Mouse (Mus musculus) midbrain, embryonic 10.5 days (tissue): ENCODE results near the gene Msantd2. TPM values are rescaled to one million over a fixed set of nuclear protein-coding genes. Genes with fewer than 3 reads are reported as not detected.

Experiments
- DNase-seq: peaks from one replicate; pipeline ENCODE4 v3.0.0-alpha.2; 2017; ENCODE audit warnings: low spot score
- H3K27ac ChIP-seq: fragments of 300-500 bp; sonication (generic); replicated peaks from 2 replicates; pipeline ENCODE4 v1.5.1; 2016; ENCODE audit warnings: mild to moderate bottlenecking
- H3K27me3 ChIP-seq: fragments of 300-500 bp; sonication (generic); 2 replicates; pipeline ENCODE4 v1.6.1; 2016; ENCODE audit warnings: low read depth, mild to moderate bottlenecking; ENCODE audit not compliant: poor library complexity, severe bottlenecking
- H3K36me3 ChIP-seq: fragments of 300-500 bp; sonication (generic); 2 replicates; pipeline ENCODE4 v1.6.1; 2016; ENCODE audit warnings: mild to moderate bottlenecking, moderate library complexity
- H3K4me1 ChIP-seq: fragments of 300-500 bp; sonication (generic); 2 replicates; pipeline ENCODE4 v1.6.1; 2016
- H3K4me3 ChIP-seq: fragments of 300-500 bp; sonication (generic); 2 replicates; pipeline ENCODE4 v1.5.1; 2016; ENCODE audit warnings: mild to moderate bottlenecking, moderate library complexity
- H3K9me3 ChIP-seq: fragments of 300-500 bp; sonication (generic); replicated peaks from 2 replicates; pipeline ENCODE4 v1.6.1; 2016; ENCODE audit warnings: mild to moderate bottlenecking
- WGBS: fragments of 180-500 bp; shearing (Covaris S2); methylation state at CpG from one replicate; pipeline ENCODE4 v1.1.7; 2016; 5-methylcytosine and 5-hydroxymethylcytosine counted together
- polyA plus RNA-seq: library from polyadenylated mRNA; unstranded; fragments of >200 nt; fragmentation: Nextera tagmentation; extraction: Ambion mirVana; gene quantifications from 2 replicates; pipeline ENCODE4 v1.2.1, GENCODE M21; 2016

Gene Msantd2
- polyA plus RNA-seq, result 33.0 and 33.6 TPM in 2 replicates

GRCm38 (mm10) chr9:37488611-37489396 is at the start of gene Msantd2:
Msantd2 (plus strand) TSS chr9:37489319.
- H3K36me3 ChIP-seq, result peaks cover 20% of the 10 kb centered on the region
- no peaks in the 10 kb centered on the region for H3K9me3 ChIP-seq
- WGBS, result under 1% methylated on average over 44 of the region's 44 CpGs
- H3K4me3 ChIP-seq, result peak within 1 kb of the TSS; percentile 96
- peak; percentile 95 for DNase-seq
- peaks cover 34% of the 10 kb centered on the region for H3K4me1 ChIP-seq
- H3K27me3 ChIP-seq, result no peaks in the 10 kb centered on the region
- peak within 1 kb of the TSS; percentile 99 for H3K27ac ChIP-seq

- H3K36me3 ChIP-seq, result no peaks in the 10 kb centered on the region
- H3K4me3 ChIP-seq, result no peak overlapping the region
- H3K27ac ChIP-seq, result no peak overlapping the region
- peaks cover 95% of the 10 kb centered on the region for H3K27me3 ChIP-seq
- 1% methylated on average over 5 of the region's 5 CpGs for WGBS
- no peaks in the 10 kb centered on the region for H3K9me3 ChIP-seq
- peaks cover 55% of the 10 kb centered on the region for H3K4me1 ChIP-seq
- no peak for DNase-seq
These were observed 36.7 kb upstream of the Msantd2 start for GRCm38 (mm10) chr9:37452401-37452800.

- H3K4me3 ChIP-seq, result no peak overlapping the region
- no peak overlapping the region for H3K27ac ChIP-seq
- H3K4me1 ChIP-seq, result peaks cover 59% of the 10 kb centered on the region
- no peaks in the 10 kb centered on the region for H3K9me3 ChIP-seq
- no peak for DNase-seq
- H3K36me3 ChIP-seq, result no peaks in the 10 kb centered on the region
- H3K27me3 ChIP-seq, result peaks cover 100% of the 10 kb centered on the region
- 27% methylated on average over 4 of the region's 4 CpGs for WGBS
These were observed 35.8 kb upstream of the Msantd2 start for GRCm38 (mm10) chr9:37453328-37453727.

- Histone ChIP-seq H3K27me3 (peaks cover 100% of the 10 kb centered on the region), H3K4me1 (peaks cover 59% of the 10 kb centered on the region), H3K4me3 (peak overlapping the region; percentile 9; the same call in 1 of the 2 replicates), H3K9me3 (no peaks in the 10 kb centered on the region), H3K36me3 (no peaks in the 10 kb centered on the region), H3K27ac (no peak overlapping the region)
- WGBS, result under 1% methylated on average over 6 of the region's 6 CpGs
- peak; percentile 66 for DNase-seq
These were observed 35.1 kb upstream of the Msantd2 start for GRCm38 (mm10) chr9:37454011-37454492.

- DNase-seq, result peak; percentile 27
- peaks cover 100% of the 10 kb centered on the region for H3K27me3 ChIP-seq
- WGBS, result 1% methylated on average over 3 of the region's 3 CpGs
- no peak overlapping the region for H3K27ac ChIP-seq
- H3K36me3 ChIP-seq, result no peaks in the 10 kb centered on the region
- peaks cover 64% of the 10 kb centered on the region for H3K4me1 ChIP-seq
- H3K9me3 ChIP-seq, result no peaks in the 10 kb centered on the region
- no peak overlapping the region; the same call in 1 of the 2 replicates for H3K4me3 ChIP-seq
These were observed 34.1 kb upstream of the Msantd2 start for GRCm38 (mm10) chr9:37454991-37455390.

- Histone ChIP-seq H3K9me3 (no peaks in the 10 kb centered on the region), H3K27me3 (peaks cover 100% of the 10 kb centered on the region), H3K27ac (no peak overlapping the region), H3K36me3 (no peaks in the 10 kb centered on the region), H3K4me1 (peaks cover 73% of the 10 kb centered on the region), H3K4me3 (peak overlapping the region; percentile 48)
- WGBS, result 3% methylated on average over 8 of the region's 8 CpGs
- no peak for DNase-seq
These were observed 33.3 kb upstream of the Msantd2 start for GRCm38 (mm10) chr9:37455868-37456267.

- DNase-seq, result peak; percentile 60
- H3K4me1 ChIP-seq, result peaks cover 73% of the 10 kb centered on the region
- no peaks in the 10 kb centered on the region for H3K36me3 ChIP-seq
- H3K9me3 ChIP-seq, result no peaks in the 10 kb centered on the region
- peaks cover 100% of the 10 kb centered on the region for H3K27me3 ChIP-seq
- 1% methylated on average over 20 of the region's 20 CpGs for WGBS
- no peak overlapping the region for H3K27ac ChIP-seq
- H3K4me3 ChIP-seq, result peak overlapping the region; percentile 48
These were observed 32.6 kb upstream of the Msantd2 start for GRCm38 (mm10) chr9:37456481-37456910.

- Histone ChIP-seq H3K36me3 (no peaks in the 10 kb centered on the region), H3K9me3 (no peaks in the 10 kb centered on the region), H3K4me3 (peak overlapping the region; percentile 48; the same call in 1 of the 2 replicates), H3K27ac (no peak overlapping the region), H3K4me1 (peaks cover 67% of the 10 kb centered on the region), H3K27me3 (peaks cover 100% of the 10 kb centered on the region)
- no peak for DNase-seq
- WGBS, result 29% methylated on average over 1 of the region's 1 CpGs
These were observed 32.0 kb upstream of the Msantd2 start for GRCm38 (mm10) chr9:37457151-37457550.

GRCm38 (mm10) chr9:37459665-37460042 is 29.5 kb upstream of the Msantd2 start:
- H3K27me3 ChIP-seq, result peaks cover 100% of the 10 kb centered on the region
- H3K9me3 ChIP-seq, result no peaks in the 10 kb centered on the region
- peaks cover 44% of the 10 kb centered on the region for H3K4me1 ChIP-seq
- peak overlapping the region; percentile 59 for H3K4me3 ChIP-seq
- peak overlapping the region; percentile 76 for H3K27ac ChIP-seq
- H3K36me3 ChIP-seq, result no peaks in the 10 kb centered on the region
- WGBS, result under 1% methylated on average over 9 of the region's 9 CpGs
- no peak for DNase-seq

- H3K36me3 ChIP-seq, result no peaks in the 10 kb centered on the region
- H3K4me3 ChIP-seq, result peak overlapping the region; percentile 59
- under 1% methylated on average over 80 of the region's 81 CpGs for WGBS
- peaks cover 99% of the 10 kb centered on the region for H3K27me3 ChIP-seq
- peaks cover 37% of the 10 kb centered on the region for H3K4me1 ChIP-seq
- DNase-seq, result peak; percentile 65
- H3K9me3 ChIP-seq, result no peaks in the 10 kb centered on the region
- peak overlapping the region; percentile 76 for H3K27ac ChIP-seq
These were observed 28.8 kb upstream of the Msantd2 start for GRCm38 (mm10) chr9:37460043-37460960.

GRCm38 (mm10) chr9:37460961-37461340 is 28.2 kb upstream of the Msantd2 start:
- H3K27me3 ChIP-seq, result peaks cover 97% of the 10 kb centered on the region
- peak overlapping the region; percentile 59 for H3K4me3 ChIP-seq
- WGBS, result 6% methylated on average over 5 of the region's 5 CpGs
- peaks cover 31% of the 10 kb centered on the region for H3K4me1 ChIP-seq
- 0 out of 2 replicates have a peak overlapping the region, but pooled peaks have one; percentile 76 for H3K27ac ChIP-seq
- H3K36me3 ChIP-seq, result no peaks in the 10 kb centered on the region
- DNase-seq, result no peak
- no peaks in the 10 kb centered on the region for H3K9me3 ChIP-seq

- no peak for DNase-seq
- Histone ChIP-seq H3K9me3 (no peaks in the 10 kb centered on the region), H3K27me3 (peaks cover 93% of the 10 kb centered on the region), H3K27ac (no peak overlapping the region), H3K4me3 (no peak overlapping the region), H3K36me3 (no peaks in the 10 kb centered on the region), H3K4me1 (peaks cover 25% of the 10 kb centered on the region)
- WGBS, result 7% methylated on average over 3 of the region's 3 CpGs
These were observed 27.5 kb upstream of the Msantd2 start for GRCm38 (mm10) chr9:37461571-37461970.
